Mouse (Mus musculus) embryo, embryonic 10.5 days (tissue): Measurements from ENCODE around the gene Zdhhc17.
A peak's percentile ranks its signal among the peaks of the same experiment; 100 is the strongest.

Source experiments
- DNase-seq: peaks from one replicate; pipeline ENCODE4 v3.0.0-alpha.2; 2015; ENCODE audit warnings: low spot score

The Zdhhc17 gene

DNA sequence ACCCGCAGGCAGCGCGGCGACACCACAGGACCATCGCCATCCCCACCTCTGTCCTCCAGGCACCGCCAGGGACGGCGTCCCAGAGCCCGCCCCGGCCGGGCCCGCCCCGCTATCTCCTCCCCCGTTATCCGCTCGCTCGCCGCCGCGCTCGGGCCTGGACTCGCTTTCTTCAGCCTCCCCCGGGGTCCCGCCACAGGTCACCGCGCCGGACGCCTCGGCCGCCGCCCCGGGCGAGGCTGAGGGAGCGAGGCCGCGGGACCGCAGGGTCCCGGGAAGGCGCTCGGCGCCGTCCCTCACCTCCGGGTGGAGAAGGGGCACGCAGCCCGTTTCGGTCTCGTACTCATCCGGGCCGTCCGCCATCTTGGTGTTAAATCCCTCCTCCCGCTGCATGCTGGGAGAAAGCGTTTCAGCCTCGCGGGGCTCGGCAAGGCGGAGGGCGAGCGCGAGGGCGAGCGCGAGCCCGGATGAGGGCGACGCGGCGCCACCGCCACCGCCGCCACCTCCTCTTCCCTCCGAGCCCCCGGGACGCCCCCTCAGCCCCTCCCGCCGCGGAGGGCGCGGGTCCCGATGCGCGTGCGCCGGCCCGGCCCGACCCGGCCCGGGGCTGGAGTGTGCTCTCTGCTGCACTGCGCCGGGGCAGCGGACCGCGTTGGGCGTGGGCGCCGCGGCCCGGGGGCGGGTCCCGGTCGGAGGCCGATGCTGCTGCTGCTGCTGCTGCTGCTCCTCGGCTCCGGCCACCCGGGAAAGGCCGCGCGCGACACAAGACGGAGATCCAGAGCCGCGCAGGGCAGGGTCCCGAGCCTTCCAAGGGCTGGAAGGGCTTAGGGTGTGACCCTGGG lies at the start of gene Zdhhc17:
Zdhhc17 (minus strand) TSS at position 500 of the 839 bp plus-strand sequence.
- peak; percentile 93 for DNase-seq

DNA sequence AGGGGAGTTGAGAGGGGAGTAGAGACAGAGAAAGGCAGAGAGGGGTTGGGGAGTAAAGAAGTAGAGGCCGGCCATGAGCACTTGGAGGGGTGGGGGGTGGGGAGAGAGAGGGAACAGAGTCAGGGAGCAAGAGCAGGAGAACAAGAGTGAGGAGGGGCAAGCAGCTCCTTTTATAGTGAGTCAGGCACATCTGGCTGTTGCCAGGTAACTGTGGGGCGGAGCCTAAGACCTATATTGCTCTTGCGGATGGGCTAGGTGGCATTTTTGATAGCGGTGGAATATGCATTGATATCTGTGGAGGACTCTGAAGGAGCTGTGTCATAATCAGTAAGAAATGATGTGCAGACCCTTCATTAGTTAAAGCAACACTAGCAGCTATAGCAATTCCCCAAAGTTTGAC lies 45.8 kb upstream of the Zdhhc17 start:
- DNase-seq = no peak

DNA sequence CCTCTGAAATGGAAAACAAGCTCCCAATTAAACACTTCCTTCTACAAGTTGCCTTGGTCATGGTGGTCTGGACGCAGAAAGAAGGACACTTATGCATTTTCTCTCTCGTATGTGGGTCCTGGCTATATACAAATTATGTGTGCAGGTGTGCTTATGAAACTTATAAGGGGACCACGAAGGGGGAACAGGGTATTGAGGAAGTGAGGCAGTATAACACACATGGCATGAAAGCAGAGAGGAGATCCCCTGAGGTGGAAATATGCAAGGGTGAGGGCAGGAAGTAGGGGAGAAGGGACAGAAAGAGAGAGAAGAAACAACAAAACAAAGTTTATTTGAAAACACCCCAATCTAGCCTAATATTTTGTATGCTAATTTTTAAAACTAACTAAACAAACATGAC lies 41.7 kb upstream of the Zdhhc17 start:
- no peak for DNase-seq

DNA sequence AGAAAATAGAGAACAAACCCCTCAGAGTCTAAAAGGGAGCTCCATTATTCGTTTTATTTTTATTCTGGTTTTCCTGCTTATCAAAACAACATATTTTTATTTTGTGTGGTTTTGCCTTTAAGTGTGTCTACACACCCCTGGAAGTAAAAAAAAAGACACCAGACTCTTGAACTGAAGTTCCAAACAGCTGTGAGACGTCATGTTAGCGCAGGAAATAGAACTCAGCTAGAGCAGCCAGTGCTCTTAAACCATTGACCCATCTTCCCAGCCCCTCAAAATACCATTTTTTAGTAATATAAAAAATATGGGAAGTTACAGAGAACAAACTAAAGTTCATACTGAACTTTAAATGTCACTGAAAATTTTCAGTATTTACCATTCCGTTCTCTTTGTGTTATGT lies 40.6 kb upstream of the Zdhhc17 start:
- DNase-seq = no peak

DNA sequence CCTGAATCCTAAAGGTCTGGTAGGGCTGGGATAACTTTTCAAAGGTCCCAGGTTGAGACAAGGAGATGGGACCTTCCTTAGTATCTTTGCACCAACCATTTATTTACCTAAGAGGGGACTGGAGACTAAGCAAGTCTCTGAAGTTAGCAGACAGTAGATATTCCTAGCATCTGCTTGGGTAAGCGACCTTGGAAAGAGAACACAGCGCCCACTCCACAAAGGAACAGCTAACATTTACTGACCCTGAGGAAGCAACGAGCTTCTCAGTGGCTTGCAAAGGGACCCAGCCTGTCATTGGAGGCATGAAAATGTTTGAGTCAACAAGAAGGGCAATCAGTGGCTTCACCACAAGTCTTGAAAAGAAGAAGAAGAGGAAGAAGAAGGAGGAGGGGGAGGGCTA lies 40.1 kb upstream of the Zdhhc17 start:
- DNase-seq = no peak

DNA sequence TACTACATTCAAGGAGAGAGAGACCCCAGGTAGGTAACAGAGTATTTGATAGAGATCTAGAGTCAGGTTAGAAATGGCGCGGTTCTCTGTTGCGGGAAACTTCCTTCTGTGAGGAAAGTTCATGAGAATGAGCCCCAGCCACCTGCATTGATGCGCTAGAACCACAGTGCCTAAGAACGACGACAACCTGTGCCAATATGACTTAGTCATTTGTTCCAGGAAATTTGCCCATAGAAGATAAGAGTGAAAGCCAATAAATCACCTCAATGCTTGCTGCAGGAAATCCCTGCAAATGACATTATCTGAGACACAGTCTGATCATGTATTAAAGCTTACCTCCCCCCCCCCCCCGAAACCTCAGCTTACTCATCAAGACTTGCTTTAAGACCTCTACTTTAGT lies 38.0 kb upstream of the Zdhhc17 start:
- DNase-seq = no peak

DNA sequence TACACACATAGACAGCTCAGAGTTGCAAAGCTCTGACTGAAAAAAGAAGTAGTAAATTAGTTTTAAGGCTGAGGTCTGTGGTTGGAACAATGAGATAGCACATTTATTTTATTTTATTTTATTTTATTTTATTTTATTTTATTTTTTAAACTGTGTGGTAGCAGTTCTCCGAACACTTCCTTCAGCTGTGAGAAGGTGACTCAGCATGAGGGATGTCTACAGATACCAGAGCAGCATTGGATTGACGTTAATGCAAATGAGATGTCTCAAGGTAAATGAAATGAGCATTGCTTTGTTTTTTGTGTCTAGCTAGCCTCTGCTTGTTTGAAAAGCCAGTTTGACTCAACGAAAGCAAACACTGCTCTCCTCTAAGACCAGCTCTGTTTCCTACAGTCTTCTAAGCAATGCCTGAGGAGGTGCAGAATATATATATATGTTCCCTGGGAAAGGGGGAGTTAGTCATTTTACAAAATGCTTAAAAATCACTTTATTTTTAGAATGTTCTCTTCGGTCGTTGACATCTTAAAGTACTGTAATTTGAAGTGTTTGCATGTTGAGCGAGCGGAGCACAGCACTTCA lies 30.2 kb upstream of the Zdhhc17 start:
- no peak for DNase-seq

DNA sequence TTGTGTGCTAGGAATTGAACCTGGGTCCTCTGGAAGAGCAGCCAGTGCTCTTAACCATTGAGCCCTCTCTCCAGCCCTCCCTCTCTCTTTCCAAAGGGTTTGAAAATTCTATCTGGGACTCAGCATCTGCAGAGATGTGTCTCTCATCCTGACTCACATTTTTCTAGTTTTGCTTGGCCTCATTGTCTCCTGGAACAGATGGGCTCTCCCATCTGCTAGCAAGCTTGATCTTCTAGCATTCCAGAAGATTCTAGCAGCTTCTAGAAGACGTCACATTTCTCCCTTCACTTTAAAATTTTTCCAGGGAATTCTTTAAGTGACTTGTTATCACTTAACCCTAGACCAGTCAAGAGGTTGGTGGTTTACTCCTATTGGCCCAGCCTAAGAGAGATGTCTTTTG lies 26.9 kb upstream of the Zdhhc17 start:
- DNase-seq = no peak

DNA sequence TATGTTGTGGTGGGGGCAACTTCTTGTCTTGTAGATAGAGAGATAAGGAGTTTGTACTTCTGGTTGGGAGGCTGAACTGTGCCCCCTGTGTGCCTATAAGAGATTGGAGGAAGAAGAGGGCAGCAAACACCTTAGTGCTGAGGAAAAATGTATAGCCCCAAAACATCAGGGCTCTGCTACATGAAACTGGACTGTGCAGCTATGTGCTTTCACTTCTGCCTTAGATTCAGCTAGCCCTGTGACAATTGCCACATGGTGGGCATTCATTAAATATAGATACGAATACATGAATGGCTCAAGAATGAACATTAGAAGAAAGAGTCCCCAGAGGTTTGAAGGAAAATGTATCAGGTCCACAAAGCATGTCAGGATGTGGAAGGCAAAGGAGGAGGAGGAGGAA lies 25.2 kb upstream of the Zdhhc17 start:
- DNase-seq = no peak

DNA sequence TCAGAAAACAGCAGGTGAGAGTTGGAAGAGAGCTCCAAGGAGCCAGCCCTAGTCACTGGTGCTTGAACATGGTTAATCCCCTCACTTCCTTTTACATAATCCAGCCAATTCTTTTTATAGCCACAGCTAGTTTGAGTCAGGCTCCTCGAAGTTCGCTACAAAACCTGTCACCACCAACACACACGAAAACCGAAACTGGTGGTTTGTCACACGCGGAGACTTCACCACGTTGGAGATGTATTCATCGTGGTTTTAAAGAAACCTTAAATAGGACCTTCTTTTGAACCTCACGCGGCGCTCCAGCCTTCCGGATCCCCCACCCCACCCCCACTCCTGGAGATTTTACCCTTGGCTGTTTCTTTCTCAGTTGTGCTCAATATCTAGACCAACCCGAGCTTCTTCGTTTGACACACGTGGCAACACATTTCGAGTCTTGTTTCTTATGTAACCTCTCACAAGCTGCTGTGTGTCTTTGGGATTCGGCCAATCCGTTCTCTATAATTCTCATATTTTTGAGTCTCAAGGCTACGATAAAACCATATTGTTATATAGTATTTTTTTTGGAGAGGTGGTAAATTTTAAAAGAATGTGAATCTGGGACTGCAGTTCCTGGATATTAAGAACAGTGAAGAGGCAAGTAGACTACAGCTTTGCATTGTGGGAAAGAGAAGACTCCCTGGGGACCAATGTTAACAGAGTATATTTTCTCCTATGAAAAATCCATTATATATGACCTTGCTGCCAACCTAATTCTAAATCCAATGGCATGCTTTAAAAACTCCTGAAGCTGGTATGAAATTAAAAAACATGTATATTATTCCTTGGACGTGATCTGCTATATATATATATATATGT lies 21.8 kb upstream of the Zdhhc17 start:
- DNase-seq = no peak

DNA sequence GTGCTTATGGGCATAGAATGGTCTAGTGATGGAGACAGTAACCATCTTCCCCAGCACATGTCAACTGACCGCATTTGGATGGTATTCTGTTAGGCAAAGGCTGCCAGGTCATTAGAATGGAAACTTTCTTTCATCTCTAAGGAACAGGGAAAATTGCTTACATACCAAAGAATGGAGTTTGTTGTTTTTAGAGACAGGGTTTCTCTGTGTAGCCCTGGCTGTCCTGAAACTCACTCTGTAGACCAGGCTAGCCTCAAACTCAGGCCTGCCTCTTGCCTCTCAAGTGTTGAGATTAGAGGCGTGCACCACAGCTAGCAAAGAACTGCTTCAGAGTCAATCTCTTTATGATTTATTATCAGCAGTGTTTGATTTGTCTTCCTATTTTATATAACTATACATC lies 20.9 kb upstream of the Zdhhc17 start:
- DNase-seq = no peak

DNA sequence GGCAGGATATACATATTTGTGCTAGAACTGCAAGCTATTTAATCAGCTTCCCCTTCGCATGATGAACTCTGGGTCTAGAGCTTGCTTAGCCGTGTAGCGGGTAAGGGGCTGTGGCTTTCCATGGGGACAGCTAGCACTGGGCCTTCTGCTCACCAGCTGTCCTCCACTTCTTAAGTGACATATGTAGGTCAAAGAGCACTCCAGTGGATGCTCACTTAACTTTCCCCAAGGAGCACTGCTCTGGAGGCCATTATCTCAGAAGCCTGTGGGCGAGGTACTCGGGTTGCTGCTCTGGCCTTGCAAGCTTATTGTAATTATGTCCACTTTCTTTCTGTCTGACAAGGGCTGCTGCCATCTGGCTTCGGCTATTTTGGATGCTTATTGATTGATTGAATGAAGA lies 16.2 kb upstream of the Zdhhc17 start:
- DNase-seq = peak; percentile 34

DNA sequence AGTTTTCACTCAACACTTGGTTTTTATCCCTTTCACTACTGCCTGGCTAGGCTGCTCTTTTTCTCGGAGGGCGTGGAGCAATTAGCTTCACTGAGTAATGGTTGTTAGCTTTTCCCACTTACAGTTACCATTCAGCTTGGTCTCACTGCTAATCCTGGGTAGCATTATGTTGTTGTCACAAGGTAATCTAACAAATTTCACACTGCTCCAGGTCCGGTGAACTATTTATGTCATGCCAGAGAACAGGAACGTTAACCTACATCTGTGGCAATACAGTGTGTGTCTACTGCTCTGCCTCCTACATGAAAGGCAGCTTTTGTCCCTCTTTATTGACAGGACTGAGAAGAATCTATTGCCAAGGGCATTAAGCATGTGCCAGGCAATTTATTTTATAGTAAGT lies 14.8 kb upstream of the Zdhhc17 start:
- no peak for DNase-seq

DNA sequence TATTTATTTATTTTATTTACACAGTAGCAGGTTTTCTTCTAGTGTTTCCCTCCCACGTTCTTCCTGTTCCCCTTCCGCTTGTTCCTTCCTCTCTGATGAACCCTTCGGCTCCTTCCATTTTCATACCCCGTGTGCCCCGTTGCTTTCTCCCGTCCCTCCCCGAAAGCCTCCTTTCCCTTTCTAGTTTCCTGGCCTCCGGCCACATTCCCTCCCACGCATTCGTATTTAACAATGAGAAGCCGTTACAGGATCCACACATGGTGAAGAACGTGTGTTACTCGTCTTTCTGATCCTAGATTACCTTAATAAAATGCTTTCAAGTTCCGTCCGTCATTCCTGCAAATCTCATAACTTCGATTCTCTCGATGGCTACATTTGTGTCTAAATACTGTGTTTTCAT lies 4.5 kb upstream of the Zdhhc17 start:
- DNase-seq = no peak

DNA sequence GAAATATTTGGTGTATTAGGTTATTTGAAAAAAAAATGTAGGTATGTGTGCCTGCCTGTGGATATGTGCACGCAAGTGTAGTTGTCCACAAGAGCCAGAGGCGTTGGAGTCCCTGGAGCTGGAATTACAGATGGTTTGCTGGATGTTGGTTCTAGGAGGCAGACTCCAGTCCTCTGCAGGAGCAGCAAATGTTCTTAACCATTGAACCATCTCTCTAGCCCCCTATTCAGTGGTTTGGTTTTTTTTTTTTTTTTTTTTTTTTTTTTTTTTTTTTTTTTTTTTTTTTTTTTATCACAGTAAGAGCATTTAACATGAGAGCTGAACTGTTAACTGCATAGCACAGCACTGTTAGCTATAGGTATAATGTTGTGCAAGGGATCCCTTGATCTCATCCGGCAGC lies 3.3 kb upstream of the Zdhhc17 start:
- DNase-seq = no peak

DNA sequence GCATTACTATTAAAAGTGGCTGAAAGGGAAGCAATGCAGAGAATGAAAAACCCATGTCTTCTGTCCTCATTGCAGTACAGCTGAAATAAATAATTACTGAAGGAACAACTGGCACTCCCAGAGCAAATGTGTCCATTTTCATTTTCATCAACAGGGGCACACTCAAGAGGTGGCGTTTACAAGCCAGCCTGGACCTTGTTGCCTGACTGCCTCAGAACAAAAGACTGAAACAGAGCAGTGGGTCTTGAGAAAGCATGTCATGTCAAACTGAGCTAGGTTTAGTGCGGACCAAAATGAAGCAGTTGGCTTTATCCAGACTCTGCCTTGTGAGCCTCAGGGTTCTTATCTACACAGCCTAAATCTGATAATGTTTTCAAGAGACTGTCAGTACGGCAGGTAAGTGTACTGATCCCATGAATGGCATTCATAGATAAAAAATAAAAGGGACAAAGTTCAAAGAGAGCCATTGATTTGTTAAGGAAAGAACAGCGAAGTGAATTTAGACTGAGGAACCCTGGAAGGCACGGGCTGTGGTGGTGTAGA lies 2.6 kb upstream of the Zdhhc17 start:
- DNase-seq = no peak

DNA sequence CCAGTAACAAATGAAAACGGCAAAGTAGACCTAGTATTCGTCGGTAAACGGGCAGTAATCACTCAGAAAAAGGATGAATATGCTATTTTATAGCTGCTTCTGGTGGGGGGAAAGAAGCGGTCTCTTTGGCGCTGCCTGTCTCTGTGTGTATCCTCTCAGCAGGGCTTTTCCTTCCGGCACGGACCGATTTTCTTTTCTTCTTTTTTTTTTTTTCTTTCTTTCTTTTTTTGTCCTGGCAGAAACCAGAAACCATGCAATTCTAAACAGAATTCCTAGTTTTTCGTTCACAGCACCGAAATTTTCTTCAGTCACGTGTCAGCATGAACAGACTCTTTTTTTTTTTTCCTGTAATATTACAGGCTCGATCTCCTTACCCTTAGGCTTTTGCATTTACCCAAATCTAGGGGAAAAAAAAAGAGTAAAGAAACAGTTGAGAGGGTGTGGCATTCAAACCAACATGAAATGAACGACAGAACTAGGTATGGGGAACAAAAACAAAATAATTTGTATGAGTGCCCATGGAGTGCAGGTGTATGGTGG lies 1.4 kb upstream of the Zdhhc17 start:
- no peak for DNase-seq

DNA sequence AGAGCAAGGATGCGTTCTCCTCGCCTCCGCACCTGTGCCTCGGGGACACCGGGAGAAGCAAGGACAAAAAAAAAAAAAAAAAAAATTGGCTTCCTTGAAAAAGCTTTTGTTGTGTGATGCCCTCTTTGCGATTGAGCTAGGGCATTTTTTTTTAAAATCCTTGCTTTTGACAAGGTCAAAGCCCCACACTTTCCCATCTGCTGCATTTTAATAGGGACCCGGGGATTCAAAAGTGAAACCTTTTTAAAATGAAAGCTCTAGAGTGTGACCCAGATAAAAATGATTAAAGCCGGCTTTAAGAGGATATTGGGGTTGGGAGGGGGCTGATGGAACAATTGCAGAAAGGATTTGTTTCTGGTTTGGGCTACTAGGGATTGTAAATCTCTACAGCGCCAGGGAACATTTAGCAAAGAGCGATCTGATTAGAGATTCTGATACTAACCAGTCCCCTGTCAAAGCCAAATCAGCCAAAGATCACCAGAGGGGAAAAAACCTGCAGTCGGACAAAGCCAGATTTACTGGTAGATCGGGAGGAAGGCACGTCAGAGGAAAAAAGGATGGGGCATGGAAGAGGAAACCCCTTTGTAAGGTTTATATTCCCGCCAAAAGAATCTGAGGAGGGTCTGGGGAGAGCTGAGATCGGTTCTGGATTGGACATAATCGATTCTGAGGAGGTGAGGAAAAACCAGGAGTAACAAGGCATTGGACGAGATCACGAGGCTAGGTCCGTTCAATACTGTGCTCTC lies 713 bp upstream of the Zdhhc17 start:
- peak; percentile 83 for DNase-seq

DNA sequence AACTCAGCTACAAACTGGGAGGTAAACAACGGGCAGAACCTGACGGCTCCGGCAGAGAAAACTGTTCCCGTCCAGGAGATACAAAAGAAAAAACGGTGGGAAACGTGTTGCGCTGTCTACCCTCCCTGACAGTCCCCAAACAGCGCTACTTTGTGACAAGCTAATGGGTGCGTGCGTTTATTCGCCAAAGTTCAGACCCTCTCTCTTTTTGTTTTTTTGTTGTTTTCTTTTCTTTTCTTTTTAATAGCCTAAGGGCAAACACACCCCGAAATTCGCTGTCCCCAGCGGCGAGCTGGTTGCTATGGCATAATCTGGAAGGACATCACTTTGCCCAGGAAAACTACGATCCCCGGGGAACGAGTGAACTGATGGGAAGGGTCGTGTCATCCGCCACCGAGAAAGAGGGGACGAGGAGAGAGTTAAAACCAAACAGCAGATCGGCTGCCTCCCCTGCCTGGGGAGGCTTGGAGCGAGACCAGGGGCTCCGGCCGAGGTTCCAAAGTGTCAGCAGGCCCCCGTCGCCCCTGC lies 763 bp downstream of the Zdhhc17 start:
- peak; percentile 63 for DNase-seq

DNA sequence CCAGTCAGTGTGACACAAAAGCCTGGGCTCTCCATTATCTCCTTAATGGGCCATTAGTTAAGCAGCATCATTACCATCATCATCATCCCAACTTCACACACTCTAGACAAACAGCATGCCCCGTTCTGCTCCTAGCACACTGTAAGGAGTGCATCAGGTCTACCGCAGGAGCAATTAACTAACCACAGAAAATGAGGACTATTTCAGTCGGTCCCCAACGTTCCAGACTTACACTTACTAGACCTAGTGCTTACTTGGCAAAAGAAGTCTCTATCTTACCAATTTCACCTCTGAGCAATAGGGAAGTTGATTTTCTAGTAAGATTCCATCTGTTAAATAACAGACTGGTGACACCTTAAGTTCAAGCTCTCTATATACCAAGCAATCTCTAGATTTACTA lies 2.3 kb downstream of the Zdhhc17 start:
- no peak for DNase-seq
